Mouse (Mus musculus) testis, adult 2 months (tissue): Measurements from ENCODE around the gene Sphk2. TPM values are rescaled to one million over a fixed set of nuclear protein-coding genes. Genes with fewer than 3 reads are reported as not detected.
A peak's percentile ranks its signal among the peaks of the same experiment; 100 is the strongest.

ENCODE experiments used
- H3K27ac ChIP-seq: fragments of 200-500 bp; 2 replicates; pipeline ENCODE4 v1.5.1; 2012; ENCODE audit warnings: low read depth, low read length; ENCODE audit not compliant: control insufficient read depth, insufficient read depth
- H3K27me3 ChIP-seq: fragments of 200-500 bp; 2 replicates; pipeline ENCODE4 v1.6.1; 2012; ENCODE audit warnings: mild to moderate bottlenecking, low read length, moderate library complexity; ENCODE audit not compliant: control insufficient read depth, insufficient read depth
- H3K36me3 ChIP-seq: fragments of 200-500 bp; 2 replicates; pipeline ENCODE4 v1.6.1; 2012; ENCODE audit warnings: mild to moderate bottlenecking, low read length; ENCODE audit not compliant: control insufficient read depth, insufficient read depth
- H3K4me1 ChIP-seq: fragments of 200-500 bp; 2 replicates; pipeline ENCODE4 v1.6.1; 2012; ENCODE audit warnings: low read length; ENCODE audit not compliant: control insufficient read depth, insufficient read depth
- H3K4me3 ChIP-seq: fragments of 200-500 bp; 2 replicates; pipeline ENCODE4 v1.5.1; 2012; ENCODE audit warnings: low read depth, mild to moderate bottlenecking, low read length, moderate library complexity, mixed read lengths; ENCODE audit not compliant: control insufficient read depth
- CTCF ChIP-seq: fragments of 200-500 bp; IDR thresholded peaks from 2 replicates; pipeline ENCODE4 v1.5.1; 2012; ENCODE audit warnings: low read depth, mild to moderate bottlenecking, inconsistent platforms, low read length, moderate library complexity; ENCODE audit not compliant: control insufficient read depth, insufficient read depth, insufficient replicate concordance
- POLR2A ChIP-seq: fragments of 200-500 bp; IDR thresholded peaks from 2 replicates; pipeline ENCODE4 v1.6.1; 2012; ENCODE audit warnings: low read depth, mild to moderate bottlenecking, inconsistent platforms, low read length, moderate library complexity; ENCODE audit not compliant: control insufficient read depth
- polyA plus RNA-seq: library from polyadenylated mRNA; depleted of rRNA; stranded (reverse); fragments of >200 nt; gene quantifications from 2 replicates; pipeline ENCODE4 v1.2.3, GENCODE M21; 2012

Sphk2 gene
- polyA plus RNA-seq, 1 experiment = 33.4 TPM

- Histone ChIP-seq H3K27ac (no peak within 1 kb of the TSS), H3K4me3 (peak within 1 kb of the TSS; percentile 42), H3K36me3 (no peaks in the 10 kb centered on the region), H3K27me3 (no peaks in the 10 kb centered on the region; the same call in 1 of the 2 replicates), H3K4me1 (peaks cover 25% of the 10 kb centered on the region)
- TF ChIP-seq POLR2A (no peak), CTCF (no peak)
Observed at GRCm38 (mm10) chr7:45699523-45700141, 18.2 kb downstream of the Sphk2 start, which contains the start of gene Car11. Gene Car11, plus strand, starts transcription at chr7:45699843.

DNA sequence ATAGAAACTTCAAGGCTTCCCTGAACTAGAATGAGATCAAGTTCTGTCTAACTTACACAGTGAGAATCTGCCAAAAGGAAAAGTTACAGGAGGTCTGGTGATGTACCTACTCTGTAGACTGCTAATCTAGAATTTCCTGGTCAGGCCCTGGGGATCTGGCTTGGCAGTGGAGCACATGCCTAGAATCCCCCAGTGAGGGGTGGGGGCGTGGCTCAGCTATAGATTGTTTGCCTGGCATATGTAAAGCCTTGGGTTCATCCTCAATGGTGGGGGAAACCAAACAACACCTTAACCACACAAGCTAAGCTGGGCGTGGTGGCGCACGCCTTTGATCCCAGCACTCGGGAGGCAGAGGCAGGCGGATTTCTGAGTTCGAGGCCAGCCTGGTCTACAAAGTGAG is 19.9 kb downstream of the Sphk2 start:
- TF ChIP-seq POLR2A = no peak
- TF ChIP-seq CTCF = no peak
- H3K4me3 ChIP-seq = no peak overlapping the region
- no peaks in the 10 kb centered on the region; the same call in 1 of the 2 replicates for H3K27me3 ChIP-seq
- no peak overlapping the region for H3K27ac ChIP-seq
- H3K36me3 ChIP-seq = no peaks in the 10 kb centered on the region
- H3K4me1 ChIP-seq = peaks cover 21% of the 10 kb centered on the region

DNA sequence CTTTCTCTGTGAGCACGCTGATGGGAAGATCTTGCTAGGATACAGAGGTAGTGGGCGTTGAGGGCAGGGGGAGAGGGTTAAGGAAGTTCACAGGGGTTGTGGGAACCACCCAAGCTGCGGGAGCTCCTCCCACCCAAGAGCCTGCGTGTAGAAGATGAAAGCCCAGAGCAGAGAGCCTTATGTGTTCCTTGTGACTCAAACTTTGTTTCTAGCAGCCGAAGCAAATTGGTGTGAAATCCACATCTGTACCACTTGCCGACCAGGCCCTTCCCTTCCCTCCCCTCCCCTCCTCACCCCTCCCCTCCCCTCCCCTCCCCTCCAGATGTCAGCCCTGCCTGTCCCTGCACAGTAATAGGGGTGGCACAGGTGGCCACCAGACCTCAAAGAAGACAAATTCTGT is 22.7 kb downstream of the Sphk2 start:
- Histone ChIP-seq H3K4me3 (peak overlapping the region; percentile 98), H3K27ac (peak overlapping the region; percentile 2; the same call in 1 of the 2 replicates), H3K27me3 (no peaks in the 10 kb centered on the region), H3K36me3 (no peaks in the 10 kb centered on the region), H3K4me1 (peaks cover 15% of the 10 kb centered on the region)
- no peak for TF ChIP-seq CTCF
- TF ChIP-seq POLR2A = no peak

- TF ChIP-seq POLR2A = peak; percentile 79
- TF ChIP-seq CTCF = no peak
- peak within 1 kb of the TSS; percentile 98 for H3K4me3 ChIP-seq
- peak within 1 kb of the TSS; percentile 82 for H3K27ac ChIP-seq
- H3K36me3 ChIP-seq = no peaks in the 10 kb centered on the region
- no peaks in the 10 kb centered on the region for H3K27me3 ChIP-seq
- peaks cover 7% of the 10 kb centered on the region for H3K4me1 ChIP-seq
Observed at GRCm38 (mm10) chr7:45693921-45694591, 23.7 kb downstream of the Sphk2 start, which contains the start of gene Sec1. Gene Sec1, minus strand, starts transcription at chr7:45694402.

- Histone ChIP-seq H3K4me1 (peaks cover 7% of the 10 kb centered on the region), H3K4me3 (peak overlapping the region; percentile 2; the same call in 1 of the 2 replicates), H3K36me3 (no peaks in the 10 kb centered on the region), H3K27ac (no peak overlapping the region), H3K27me3 (no peaks in the 10 kb centered on the region)
- TF ChIP-seq CTCF (no peak), POLR2A (no peak)
Observed at GRCm38 (mm10) chr7:45692364-45692763, 25.4 kb downstream of the Sphk2 start.

GRCm38 (mm10) chr7:45689800-45690199 is 28.0 kb downstream of the Sphk2 start:
- peak overlapping the region; percentile 45; the same call in 1 of the 2 replicates for H3K27ac ChIP-seq
- peaks cover 6% of the 10 kb centered on the region for H3K4me1 ChIP-seq
- H3K36me3 ChIP-seq = no peaks in the 10 kb centered on the region
- H3K27me3 ChIP-seq = no peaks in the 10 kb centered on the region
- H3K4me3 ChIP-seq = no peak overlapping the region
- TF ChIP-seq POLR2A (no peak), CTCF (no peak)

DNA sequence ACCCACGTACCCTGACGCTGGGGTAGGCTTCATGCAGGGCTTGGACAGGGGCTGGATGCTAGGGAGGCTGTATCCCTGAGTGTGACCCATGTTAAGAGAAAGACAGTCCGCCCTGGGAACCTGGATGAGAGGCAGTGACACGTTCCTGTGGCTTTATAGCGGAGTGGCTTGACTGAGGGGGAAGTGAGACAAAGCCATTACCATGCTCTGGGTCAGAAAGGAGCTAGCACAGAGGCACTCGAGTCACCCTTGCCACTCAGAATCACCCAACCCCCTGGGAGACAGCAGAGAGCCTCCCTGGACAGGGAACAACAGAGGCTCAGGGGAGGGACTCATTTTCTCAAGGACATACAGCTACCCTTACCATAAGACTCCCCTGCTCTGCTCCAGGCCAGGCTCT is 28.7 kb downstream of the Sphk2 start:
- TF ChIP-seq POLR2A (no peak), CTCF (no peak)
- Histone ChIP-seq H3K4me1 (peaks cover 6% of the 10 kb centered on the region), H3K36me3 (no peaks in the 10 kb centered on the region), H3K27me3 (no peaks in the 10 kb centered on the region), H3K4me3 (peak overlapping the region; percentile 2; the same call in 1 of the 2 replicates), H3K27ac (no peak overlapping the region)
